Mouse (Mus musculus): Measurements from ENCODE around the gene Nop16. TPM values are rescaled to one million over a fixed set of nuclear protein-coding genes. Genes with fewer than 3 reads are reported as not detected.

Nop16 gene
- polyA plus RNA-seq (2012; fragmentation: generic; extraction: Trizol): 10 to 100 TPM; 34.3 to 60.0 TPM

DNA sequence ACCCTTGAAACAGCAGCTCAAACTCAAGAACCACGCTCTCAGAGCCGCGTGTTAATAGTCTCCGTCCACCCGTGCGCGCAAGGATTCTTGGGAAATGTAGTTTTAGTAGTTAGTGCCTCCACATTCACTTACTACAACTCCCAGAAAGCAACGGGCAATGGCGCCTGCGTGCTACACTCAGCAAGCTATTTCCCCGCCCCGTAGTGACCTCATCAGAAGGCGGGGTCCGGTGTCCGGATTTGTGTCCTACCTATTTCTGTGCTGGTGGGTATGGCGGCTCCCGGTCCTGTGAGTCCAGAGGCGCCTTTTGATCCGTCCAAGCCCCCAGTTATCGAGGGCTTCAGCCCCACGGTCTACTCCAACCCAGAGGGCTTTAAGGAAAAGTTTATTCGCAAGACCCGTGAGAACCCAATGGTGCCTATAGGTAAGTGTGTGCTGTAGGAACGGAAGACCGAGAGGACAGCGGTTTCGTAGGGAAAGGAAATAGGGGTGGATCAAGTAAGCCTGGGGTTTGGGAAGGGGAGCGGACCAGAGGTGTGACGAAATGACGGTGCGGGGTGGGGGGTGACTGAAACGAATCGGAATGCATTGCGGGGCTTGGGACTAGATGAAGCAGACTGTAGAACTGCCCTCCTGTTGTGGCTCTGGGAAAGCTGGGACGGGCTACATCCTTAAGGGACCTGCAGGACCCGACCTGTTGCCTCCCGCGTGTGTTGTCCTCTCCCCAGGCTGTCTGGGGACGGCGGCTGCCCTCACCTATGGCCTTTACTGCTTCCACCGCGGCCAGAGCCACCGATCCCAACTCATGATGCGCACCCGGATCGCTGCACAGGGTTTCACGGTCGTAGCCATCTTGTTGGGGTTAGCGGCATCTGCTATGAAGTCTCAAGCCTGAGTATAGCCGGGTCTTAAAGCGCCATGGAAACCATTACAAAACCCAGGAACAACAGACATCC is at the start of gene Nop16, which contains the start of gene Higd2a:
TSS of gene Nop16 (minus strand) at position 95 of the 956 bp plus-strand sequence.
TSS of gene Higd2a (plus strand) at position 212 of the 956 bp plus-strand sequence.

GRCm38 (mm10) chr13:54621155-54621932 is 31.5 kb upstream of the Nop16 start, which contains the start of gene Faf2:
Gene Faf2, plus strand, starts transcription at chr13:54621784.

DNA sequence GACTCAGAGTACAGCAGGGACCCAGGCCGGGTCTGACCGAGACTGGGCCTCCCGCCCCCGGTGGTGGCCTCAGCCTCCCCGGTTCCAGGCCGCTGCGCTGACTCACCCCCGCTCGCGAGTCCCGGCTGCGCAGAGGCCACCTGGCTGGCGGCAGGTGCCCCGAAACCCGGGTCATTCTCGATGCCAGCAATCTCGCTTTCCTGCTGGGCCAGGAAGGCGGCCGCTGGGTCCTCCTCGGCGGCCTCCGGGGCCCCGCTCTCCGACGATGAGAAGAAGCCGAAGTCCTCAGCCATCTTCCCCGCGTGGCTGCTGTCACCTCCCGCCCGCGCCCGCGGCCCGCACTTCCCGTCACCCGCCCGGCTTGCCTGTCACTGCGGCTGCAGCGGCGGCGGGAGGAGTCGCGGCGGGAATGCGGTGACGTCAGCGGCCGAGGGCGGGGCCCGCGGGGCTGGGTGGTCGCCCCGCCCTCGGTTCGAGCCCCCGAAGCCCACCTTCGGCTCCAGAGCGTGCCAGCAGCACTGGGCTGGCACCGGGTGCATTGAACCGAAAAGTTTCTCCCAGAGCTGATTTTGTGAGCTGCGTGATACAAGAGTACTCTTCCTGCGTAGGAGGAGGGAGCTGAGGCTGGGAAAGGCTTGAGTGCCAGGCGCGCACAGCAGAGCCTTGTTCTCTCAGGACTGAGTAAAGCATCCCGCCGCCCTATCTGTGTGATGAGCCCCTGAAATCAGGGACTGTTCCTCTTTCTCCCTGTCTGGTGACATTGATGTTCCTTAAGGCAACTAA is 21.3 kb upstream of the Nop16 start, which contains the start of gene Cltb:
TSS of gene Cltb (minus strand) at position 373 of the 783 bp plus-strand sequence.

DNA sequence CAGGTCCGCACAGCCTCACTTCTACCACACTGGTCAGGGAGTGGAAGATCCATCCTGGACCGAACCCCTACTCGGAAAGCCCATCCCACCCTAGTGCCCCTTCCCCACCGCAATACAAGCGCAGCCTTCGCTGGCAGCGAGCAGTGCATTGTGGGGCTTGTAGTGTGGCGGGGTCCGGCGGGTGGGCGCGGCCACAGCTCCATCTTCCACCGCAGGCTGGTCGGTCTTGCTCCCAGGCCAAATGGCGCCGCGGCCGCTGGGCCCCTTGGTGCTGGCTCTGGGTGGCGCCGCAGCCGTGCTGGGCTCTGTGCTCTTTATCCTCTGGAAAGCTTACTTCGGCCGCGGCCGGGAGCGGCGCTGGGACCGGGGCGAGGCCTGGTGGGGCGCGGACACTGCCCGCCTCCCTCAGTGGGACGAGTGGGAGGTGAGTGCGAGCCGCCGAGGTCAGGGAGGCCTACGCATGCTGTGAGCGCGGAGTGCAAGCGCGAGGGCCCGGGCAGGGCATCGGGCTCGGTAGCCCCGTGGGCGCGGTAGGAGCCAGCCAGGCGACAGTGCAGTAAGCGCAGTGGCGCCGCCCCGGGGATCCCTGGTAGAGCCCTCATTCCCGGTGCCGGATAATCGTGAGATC is 14.9 kb downstream of the Nop16 start, which contains the start of gene Arl10:
TSS of gene Arl10 (plus strand) at position 162 of the 628 bp plus-strand sequence.

GRCm38 (mm10) chr13:54565201-54565581 is 24.7 kb downstream of the Nop16 start, which contains the start of gene 4833439L19Rik:
Gene 4833439L19Rik, minus strand, starts transcription at chr13:54565435.

Other genes with a start within 250 kb of the Nop16 start
- 10 to 100 TPM in 1 of 2 experiments, 1 to 10 TPM in 1; 2.3 to 11.6 TPM for gene Cplx2, start 218.7 kb downstream of the Nop16 start, polyA plus RNA-seq (2012; fragmentation: generic; extraction: Trizol)
- gene Thoc3, start 121.2 kb downstream of the Nop16 start, polyA plus RNA-seq (2012; fragmentation: generic; extraction: Trizol): 10 to 100 TPM; 32.4 to 45.6 TPM
- gene Simc1, start 86.3 kb downstream of the Nop16 start, polyA plus RNA-seq (2012; fragmentation: generic; extraction: Trizol): 1 to 10 TPM in 1 of 2 experiments, under 1 TPM in 1; 0.83 to 6.6 TPM
- gene 4833439L19Rik, start 24.7 kb downstream of the Nop16 start, polyA plus RNA-seq (2012; fragmentation: generic; extraction: Trizol): 10 to 100 TPM; 20.0 to 49.7 TPM
- gene Arl10, start 15.1 kb downstream of the Nop16 start, polyA plus RNA-seq (2012; fragmentation: generic; extraction: Trizol): 10 to 100 TPM in 1 of 2 experiments, 1 to 10 TPM in 1; 3.8 to 13.9 TPM
- gene Higd2a, start 117 bp upstream of the Nop16 start, polyA plus RNA-seq (2012; fragmentation: generic; extraction: Trizol): 100 to 1,000 TPM; 236 to 309 TPM
- 100 to 1,000 TPM in 1 of 2 experiments, 10 to 100 TPM in 1; 71.5 to 127 TPM for gene Cltb, start 21.3 kb upstream of the Nop16 start, polyA plus RNA-seq (2012; fragmentation: generic; extraction: Trizol)
- gene Faf2, start 31.7 kb upstream of the Nop16 start, polyA plus RNA-seq (2012; fragmentation: generic; extraction: Trizol): 10 to 100 TPM in 1 of 2 experiments, 1 to 10 TPM in 1; 8.0 to 33.2 TPM
- gene Rnf44, start 103.8 kb upstream of the Nop16 start, polyA plus RNA-seq (2012; fragmentation: generic; extraction: Trizol): 10 to 100 TPM in 1 of 2 experiments, 1 to 10 TPM in 1; 3.0 to 19.6 TPM
- gene Cdhr2, start 111.4 kb upstream of the Nop16 start, polyA plus RNA-seq (2012; fragmentation: generic; extraction: Trizol): not detected
- gene Gprin1, start 159.8 kb upstream of the Nop16 start, polyA plus RNA-seq (2012; fragmentation: generic; extraction: Trizol): not detected
- under 1 TPM in 1 of 2 experiments, not detected in 1; 0.07 TPM for gene Sncb, start 176.5 kb upstream of the Nop16 start, polyA plus RNA-seq (2012; fragmentation: generic; extraction: Trizol)
- under 1 TPM in 1 of 2 experiments, not detected in 1; 0.13 TPM for gene Eif4e1b, start 193.9 kb upstream of the Nop16 start, polyA plus RNA-seq (2012; fragmentation: generic; extraction: Trizol)
- 10 to 100 TPM; 46.3 to 66.0 TPM for gene Tspan17, start 199.3 kb upstream of the Nop16 start, polyA plus RNA-seq (2012; fragmentation: generic; extraction: Trizol)

Data from C3H10T1/2 (cell line).